Mouse (Mus musculus): ENCODE measurements around the gene Dusp16. TPM values are rescaled to one million over a fixed set of nuclear protein-coding genes. Genes with fewer than 3 reads are reported as not detected.

Gene Dusp16
- total and polyA plus RNA-seq, 2 experiments from 2014 or later = 3.2 to 3.9 TPM

DNA sequence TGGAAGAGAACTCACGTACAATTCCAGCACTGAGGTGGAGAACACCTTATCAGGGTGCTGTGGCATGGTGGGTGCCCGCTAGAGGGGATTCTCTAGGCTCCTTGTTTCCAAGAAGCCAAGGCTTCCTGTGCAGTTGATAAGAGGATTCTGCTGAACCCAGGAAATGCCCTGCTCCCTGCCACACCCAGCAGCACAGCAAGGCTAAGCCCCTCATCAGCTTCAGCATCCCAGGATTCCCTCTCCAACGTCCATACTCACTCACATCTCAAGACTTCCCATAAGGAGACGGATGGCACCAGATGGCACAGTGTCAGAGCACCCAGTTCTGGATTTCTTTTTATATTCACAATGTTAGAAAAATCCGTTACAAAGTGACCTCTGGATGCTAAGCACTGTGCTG lies 73.3 kb downstream of the Dusp16 start:
- Histone ChIP-seq H3K27ac (ENCODE audit: low read depth, low read length) (no peak overlapping the region), H3K9me3 (ENCODE audit: low read length) (no peaks in the 10 kb centered on the region), H3K27me3 (ENCODE audit: insufficient read depth, low read length) (no peaks in the 10 kb centered on the region), H3K9ac (replicated peaks; ENCODE audit: low read length, poor library complexity, severe bottlenecking) (no peak overlapping the region), H3K4me1 (ENCODE audit: insufficient read depth, low read length) (no peaks in the 10 kb centered on the region), H3K4me2 (ENCODE audit: low read depth, low read length, poor library complexity, severe bottlenecking) (no peak overlapping the region), H3K4me3 (ENCODE audit: low read depth, low read length) (no peak overlapping the region), H3K36me3 (ENCODE audit: insufficient read depth, low read length) (no peaks in the 10 kb centered on the region)
- TF ChIP-seq CTCF (IDR thresholded peaks at IDR 0.05) = no peak
- DNase-seq (ENCODE audit: low spot score) = no peak
- ATAC-seq (ENCODE audit: low FRiP score) = no peak
- 91% methylated on average over 5 of the region's 5 CpGs for WGBS

DNA sequence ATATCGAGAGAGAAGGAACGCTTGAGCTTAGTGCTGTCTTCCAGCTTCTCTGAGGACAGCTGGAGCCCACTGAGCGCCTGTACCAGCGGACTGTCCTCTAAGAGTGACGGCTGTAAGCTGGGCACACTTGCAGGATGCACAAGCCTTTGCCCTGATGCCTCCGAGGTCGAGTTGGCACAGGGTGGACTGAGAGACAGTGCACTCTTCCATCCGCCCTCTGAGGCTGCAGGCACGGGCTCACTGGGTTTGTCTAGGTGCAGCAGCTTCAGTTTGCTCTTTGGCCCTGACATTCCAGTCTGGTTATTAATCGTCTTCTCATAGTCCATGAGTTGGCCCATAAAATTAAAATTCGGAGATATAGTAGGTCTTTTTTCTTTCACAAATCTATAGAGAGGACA lies 73.8 kb downstream of the Dusp16 start:
- no peaks in the 10 kb centered on the region for H3K9me3 ChIP-seq (ENCODE audit: low read length)
- ATAC-seq (ENCODE audit: low FRiP score) (no peak), DNase-seq (ENCODE audit: low spot score) (no peak)
- no peak for TF ChIP-seq CTCF (IDR thresholded peaks at IDR 0.05)
- WGBS = 85% methylated on average over 11 of the region's 11 CpGs
- no peak overlapping the region for H3K9ac ChIP-seq (replicated peaks; ENCODE audit: low read length, poor library complexity, severe bottlenecking)
- no peaks in the 10 kb centered on the region for H3K4me1 ChIP-seq (ENCODE audit: insufficient read depth, low read length)
- no peaks in the 10 kb centered on the region for H3K27me3 ChIP-seq (ENCODE audit: insufficient read depth, low read length)
- H3K27ac ChIP-seq (ENCODE audit: low read depth, low read length) = no peak overlapping the region
- no peak overlapping the region for H3K4me3 ChIP-seq (ENCODE audit: low read depth, low read length)
- H3K4me2 ChIP-seq (ENCODE audit: low read depth, low read length, poor library complexity, severe bottlenecking) = no peak overlapping the region
- H3K36me3 ChIP-seq (ENCODE audit: insufficient read depth, low read length) = no peaks in the 10 kb centered on the region

GRCm38 (mm10) chr6:134717886-134718667 lies 74.3 kb downstream of the Dusp16 start:
- no peak for TF ChIP-seq CTCF (IDR thresholded peaks at IDR 0.05)
- WGBS = 90% methylated on average over 20 of the region's 20 CpGs
- ATAC-seq (ENCODE audit: low FRiP score) = no peak

GRCm38 (mm10) chr6:134716168-134716587 lies 76.2 kb downstream of the Dusp16 start:
- H3K4me1 ChIP-seq (ENCODE audit: insufficient read depth, low read length) = no peaks in the 10 kb centered on the region
- no peak overlapping the region for H3K4me2 ChIP-seq (ENCODE audit: low read depth, low read length, poor library complexity, severe bottlenecking)
- WGBS = 81% methylated on average over 6 of the region's 6 CpGs
- H3K36me3 ChIP-seq (ENCODE audit: insufficient read depth, low read length) = no peaks in the 10 kb centered on the region
- no peak overlapping the region for H3K4me3 ChIP-seq (ENCODE audit: low read depth, low read length)
- H3K27ac ChIP-seq (ENCODE audit: low read depth, low read length) = no peak overlapping the region
- H3K9ac ChIP-seq (replicated peaks; ENCODE audit: low read length, poor library complexity, severe bottlenecking) = no peak overlapping the region
- H3K9me3 ChIP-seq (ENCODE audit: low read length) = no peaks in the 10 kb centered on the region
- DNase-seq (ENCODE audit: low spot score) (no peak), ATAC-seq (ENCODE audit: low FRiP score) (no peak)
- H3K27me3 ChIP-seq (ENCODE audit: insufficient read depth, low read length) = no peaks in the 10 kb centered on the region
- no peak for TF ChIP-seq CTCF (IDR thresholded peaks at IDR 0.05)

More at GRCm38 (mm10) chr6:134717886-134718667, 74.3 kb downstream of the Dusp16 start:
- H3K27me3 ChIP-seq (ENCODE audit: insufficient read depth, low read length) = no peaks in the 10 kb centered on the region
- no peaks in the 10 kb centered on the region for H3K36me3 ChIP-seq (ENCODE audit: insufficient read depth, low read length)
- H3K9me3 ChIP-seq (ENCODE audit: low read length) = no peaks in the 10 kb centered on the region
- H3K4me1 ChIP-seq (ENCODE audit: insufficient read depth, low read length) = no peaks in the 10 kb centered on the region
- no peak overlapping the region for H3K27ac ChIP-seq (ENCODE audit: low read depth, low read length)
- DNase-seq (ENCODE audit: low spot score) = no peak
- no peak overlapping the region for H3K4me3 ChIP-seq (ENCODE audit: low read depth, low read length)
- no peak overlapping the region for H3K9ac ChIP-seq (replicated peaks; ENCODE audit: low read length, poor library complexity, severe bottlenecking)
- H3K4me2 ChIP-seq (ENCODE audit: low read depth, low read length, poor library complexity, severe bottlenecking) = no peak overlapping the region

DNA sequence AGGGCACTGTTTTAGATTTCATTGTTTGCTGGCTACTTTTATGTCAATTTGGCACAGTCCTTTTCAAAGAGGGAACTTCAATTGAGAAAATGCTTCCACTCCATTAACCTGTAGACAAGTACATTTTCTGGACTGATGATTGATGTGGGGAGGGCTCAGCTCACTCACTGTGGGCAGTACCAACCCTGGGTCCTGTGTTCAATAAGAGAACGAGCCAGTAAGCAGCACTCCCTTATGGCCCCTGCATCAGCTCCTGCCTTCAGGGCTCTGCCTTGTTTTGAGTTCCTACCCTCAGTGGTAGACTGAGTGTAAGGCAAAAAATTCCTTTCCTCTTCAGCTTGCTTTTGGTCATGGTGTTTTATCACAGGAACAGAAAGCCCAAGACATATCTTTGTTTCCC lies 78.5 kb downstream of the Dusp16 start:
- no peak overlapping the region for H3K27ac ChIP-seq (ENCODE audit: low read depth, low read length)
- no peaks in the 10 kb centered on the region for H3K4me1 ChIP-seq (ENCODE audit: insufficient read depth, low read length)
- H3K9ac ChIP-seq (replicated peaks; ENCODE audit: low read length, poor library complexity, severe bottlenecking) = no peak overlapping the region
- 0 out of 2 replicates have a peak, but pooled peaks cover 4% of the 10 kb centered on the region for H3K36me3 ChIP-seq (ENCODE audit: insufficient read depth, low read length)
- H3K4me3 ChIP-seq (ENCODE audit: low read depth, low read length) = no peak overlapping the region
- 80% methylated on average over 1 of the region's 1 CpGs for WGBS
- no peaks in the 10 kb centered on the region for H3K27me3 ChIP-seq (ENCODE audit: insufficient read depth, low read length)
- no peak for ATAC-seq (ENCODE audit: low FRiP score)
- no peaks in the 10 kb centered on the region for H3K9me3 ChIP-seq (ENCODE audit: low read length)
- no peak overlapping the region for H3K4me2 ChIP-seq (ENCODE audit: low read depth, low read length, poor library complexity, severe bottlenecking)
- no peak for DNase-seq (ENCODE audit: low spot score)
- no peak for TF ChIP-seq CTCF (IDR thresholded peaks at IDR 0.05)

GRCm38 (mm10) chr6:134713321-134713720 lies 79.1 kb downstream of the Dusp16 start:
- Histone ChIP-seq H3K9me3 (ENCODE audit: low read length) (no peaks in the 10 kb centered on the region), H3K27ac (ENCODE audit: low read depth, low read length) (no peak overlapping the region), H3K4me2 (ENCODE audit: low read depth, low read length, poor library complexity, severe bottlenecking) (no peak overlapping the region), H3K9ac (replicated peaks; ENCODE audit: low read length, poor library complexity, severe bottlenecking) (no peak overlapping the region), H3K4me1 (ENCODE audit: insufficient read depth, low read length) (no peaks in the 10 kb centered on the region), H3K4me3 (ENCODE audit: low read depth, low read length) (no peak overlapping the region), H3K36me3 (ENCODE audit: insufficient read depth, low read length) (0 out of 2 replicates have a peak, but pooled peaks cover 4% of the 10 kb centered on the region), H3K27me3 (ENCODE audit: insufficient read depth, low read length) (no peaks in the 10 kb centered on the region)
- no peak for TF ChIP-seq CTCF (IDR thresholded peaks at IDR 0.05)
- 40% methylated on average over 3 of the region's 3 CpGs for WGBS
- ATAC-seq (ENCODE audit: low FRiP score) = no peak
- no peak for DNase-seq (ENCODE audit: low spot score)

Measured in midbrain, postnatal 0 days (tissue).